Mouse (Mus musculus): ENCODE results near the gene Gm49387.
"Not testable (repeated sequence)": the region's sequence is repeated elsewhere in the genome, so short reads cannot be mapped to it uniquely, and the experiment has no call there.

Gm49387 gene

DNA sequence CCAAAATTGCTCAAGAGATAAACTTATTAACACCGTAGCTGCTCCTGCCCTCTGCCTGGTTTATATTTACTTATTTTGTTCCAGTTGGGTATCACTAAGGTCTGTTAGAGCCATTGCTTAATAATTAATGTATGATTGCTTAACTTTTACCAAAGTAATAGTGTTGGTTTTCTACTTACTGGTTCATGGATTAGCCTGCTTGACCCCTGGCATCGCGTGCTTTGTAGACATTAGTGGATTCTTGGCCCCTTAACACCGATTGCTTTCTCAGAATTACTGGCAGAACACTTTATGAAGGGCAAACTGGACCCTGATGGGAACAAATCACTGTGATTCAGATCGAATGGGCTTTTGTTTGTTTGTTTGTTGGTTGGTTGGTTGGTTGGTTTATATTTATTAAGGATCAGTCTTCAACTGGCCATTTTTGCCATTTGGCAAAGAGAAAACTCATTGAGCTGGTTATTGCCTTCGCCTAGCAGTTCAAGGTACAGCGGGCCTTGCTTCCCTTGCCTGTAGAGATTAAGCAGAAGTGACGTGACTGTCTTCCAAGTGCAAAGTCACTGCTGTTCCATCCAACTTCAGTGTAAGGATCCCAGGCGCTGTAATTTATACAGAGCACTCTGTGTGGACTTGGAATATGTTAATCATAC lies 953 bp upstream of the Gm49387 start:
- DNase-seq (ENCODE audit: low spot score in 2 of 2), result no peak

DNA sequence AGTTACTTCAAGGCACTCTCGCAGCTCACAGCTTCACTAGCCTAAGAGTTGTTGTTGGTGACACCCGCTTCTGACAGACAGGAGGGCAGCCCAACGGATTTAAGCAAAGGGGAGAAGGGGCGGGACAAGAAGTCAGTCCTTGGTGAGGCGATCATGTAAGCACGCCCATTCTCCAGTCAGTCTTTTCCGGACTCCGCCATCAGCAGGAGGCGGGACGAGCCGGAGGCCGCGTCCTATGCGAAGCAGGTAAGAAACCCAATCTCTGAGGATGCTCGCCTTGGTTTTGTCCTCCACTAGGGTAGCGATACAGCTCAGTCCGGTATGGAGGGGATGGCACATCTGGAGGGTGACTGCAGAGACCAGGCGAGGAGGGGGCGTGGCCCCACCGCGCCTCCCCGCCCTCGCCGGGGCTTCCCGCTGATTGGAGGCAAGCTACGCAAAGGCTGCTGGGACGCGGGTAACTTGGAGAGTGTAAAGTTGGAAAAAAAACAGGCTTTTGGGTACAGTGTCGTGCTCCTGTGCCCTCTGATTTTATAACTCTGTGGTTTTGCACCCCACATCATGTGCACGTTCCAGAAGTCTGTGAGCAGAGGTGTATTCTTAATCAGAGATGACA lies 320 bp upstream of the Gm49387 start, which contains the start of the genes Btd and Hacl1:
Gene Btd, plus strand, starts transcription at position 139 of the 616 bp plus-strand sequence.
Gene Hacl1, minus strand, starts transcription at position 397 of the 616 bp plus-strand sequence.
- DNase-seq (ENCODE audit: low spot score in 2 of 2), result peak; percentile 71 to 76

DNA sequence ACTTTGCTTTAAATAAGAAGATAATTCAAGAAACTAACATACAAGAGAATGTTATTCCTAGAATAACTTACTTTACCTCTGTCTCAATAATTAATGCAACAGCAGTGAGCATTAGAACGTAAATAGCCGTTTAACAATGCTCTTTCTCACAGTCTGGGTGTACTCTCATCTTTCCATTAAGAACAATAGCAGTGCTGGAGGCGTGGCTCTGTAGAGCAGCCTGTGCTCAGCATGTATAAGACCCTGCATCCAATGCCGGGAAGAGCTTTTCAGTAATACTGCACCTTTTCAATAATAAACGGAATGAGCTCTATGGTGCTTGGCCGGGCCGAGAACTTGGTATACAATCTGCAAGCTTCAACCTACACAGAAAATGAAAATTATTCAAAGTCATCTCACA lies 10.0 kb downstream of the Gm49387 start:
- DNase-seq (ENCODE audit: low spot score in 2 of 2), result no peak

DNA sequence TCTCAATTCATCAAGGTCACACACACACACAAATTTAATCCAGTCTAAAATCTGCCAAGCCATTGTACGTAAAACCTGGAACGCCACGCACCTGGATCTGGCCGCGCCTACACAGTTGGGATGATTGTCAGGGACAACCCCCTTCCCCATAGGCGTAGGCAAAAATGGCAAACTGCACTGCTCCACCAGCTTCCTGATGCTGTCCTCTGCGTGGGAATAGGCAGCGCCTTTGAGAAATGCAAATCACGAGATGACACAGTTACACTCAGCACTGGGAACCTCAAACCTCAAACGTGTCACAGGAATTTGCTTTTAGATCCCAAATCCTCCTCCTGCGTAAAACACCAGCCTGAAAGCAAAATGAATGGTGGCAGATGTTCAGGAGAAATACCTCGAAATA lies 17.9 kb downstream of the Gm49387 start:
- DNase-seq (ENCODE audit: low spot score in 2 of 2), result peak; percentile 20 to 37

DNA sequence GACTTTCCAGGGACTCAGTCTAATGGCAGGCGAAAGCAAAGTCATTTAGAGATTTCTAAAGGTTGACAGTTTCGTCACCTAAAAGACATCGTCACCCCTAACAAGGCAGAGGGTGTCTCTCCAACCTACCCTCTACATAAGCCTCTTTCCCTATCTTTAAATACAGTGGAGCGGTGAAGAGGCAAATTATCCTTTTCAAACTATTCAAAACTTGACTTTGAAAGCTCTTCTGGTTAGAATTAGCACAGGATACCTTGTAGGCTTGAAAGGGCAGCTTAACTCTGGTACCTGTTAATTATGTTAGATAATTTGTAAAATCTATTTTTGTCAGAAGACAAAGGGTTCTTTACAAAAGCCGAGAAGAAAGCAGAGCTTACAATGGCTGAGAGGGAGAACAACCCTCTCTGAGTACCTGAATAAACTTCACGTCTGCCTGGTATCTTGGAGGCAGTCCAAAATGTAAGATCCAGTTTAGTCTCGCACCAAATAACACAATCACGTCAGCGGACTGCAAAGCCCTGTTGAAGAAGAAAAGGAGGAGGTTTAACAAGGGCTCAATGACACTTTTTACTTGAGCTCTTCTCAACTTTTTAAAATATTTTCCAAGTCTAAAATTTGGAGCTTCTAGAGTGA lies 20.0 kb downstream of the Gm49387 start:
- DNase-seq (ENCODE audit: low spot score in 2 of 2), result no peak

DNA sequence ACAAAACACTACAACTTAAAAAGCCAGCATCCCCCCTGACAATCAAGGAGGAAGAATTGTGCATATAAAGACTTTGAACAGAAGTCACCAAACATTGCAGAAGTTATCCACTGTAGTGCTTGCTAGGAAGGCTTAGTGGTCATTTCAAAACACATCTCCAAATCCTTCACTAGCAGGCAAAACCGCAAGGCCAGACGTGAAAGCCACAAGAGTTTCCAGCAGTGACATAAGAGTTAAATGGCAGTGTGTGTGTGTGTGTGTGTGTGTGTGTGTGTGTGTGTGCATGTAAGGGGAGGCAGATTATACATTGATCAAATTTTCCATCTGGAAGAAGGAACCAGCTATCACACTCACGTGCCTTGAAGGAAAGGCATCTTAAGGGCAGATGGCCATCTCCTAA lies 22.7 kb downstream of the Gm49387 start:
- no peak for DNase-seq (ENCODE audit: low spot score in 2 of 2)

DNA sequence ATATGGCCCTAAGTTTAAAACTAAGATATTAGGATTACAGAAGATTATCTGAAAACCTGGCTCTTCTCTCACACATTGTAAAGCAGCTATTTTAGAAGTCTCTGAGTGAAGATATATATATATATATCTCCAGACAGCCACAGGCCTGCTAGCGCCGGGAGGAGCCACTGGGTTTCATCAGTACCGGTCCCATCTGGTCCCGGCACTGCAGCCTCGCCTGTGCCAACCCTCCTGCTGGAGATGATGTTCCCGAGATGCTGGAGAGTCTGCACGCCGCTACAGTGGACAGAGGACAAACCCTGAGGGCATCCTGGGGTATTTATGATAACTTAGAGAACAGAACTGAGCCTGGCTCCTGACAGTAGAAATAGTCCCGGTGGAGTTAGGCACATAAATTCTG lies 23.5 kb downstream of the Gm49387 start:
- no peak for DNase-seq (ENCODE audit: low spot score in 2 of 2)

DNA sequence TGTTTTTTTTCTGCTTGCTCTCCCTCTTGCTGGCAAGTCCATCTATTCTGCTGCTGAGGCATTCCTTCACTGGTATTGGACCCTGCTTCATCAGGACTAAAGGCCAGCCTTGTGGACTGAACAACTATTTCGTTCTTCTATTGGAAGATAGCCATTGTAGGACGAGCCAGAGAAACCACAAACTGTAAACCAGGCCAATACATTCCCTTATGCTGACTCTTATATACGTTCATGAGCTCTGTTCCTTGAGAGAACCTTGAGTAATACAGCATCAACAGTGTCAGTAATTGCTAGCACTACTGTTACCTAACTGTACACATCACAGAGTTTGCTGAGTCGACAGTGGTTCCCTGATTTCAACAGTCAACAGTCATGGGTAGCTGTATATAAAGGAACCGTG lies 27.0 kb downstream of the Gm49387 start:
- no peak for DNase-seq (ENCODE audit: low spot score in 2 of 2)

DNA sequence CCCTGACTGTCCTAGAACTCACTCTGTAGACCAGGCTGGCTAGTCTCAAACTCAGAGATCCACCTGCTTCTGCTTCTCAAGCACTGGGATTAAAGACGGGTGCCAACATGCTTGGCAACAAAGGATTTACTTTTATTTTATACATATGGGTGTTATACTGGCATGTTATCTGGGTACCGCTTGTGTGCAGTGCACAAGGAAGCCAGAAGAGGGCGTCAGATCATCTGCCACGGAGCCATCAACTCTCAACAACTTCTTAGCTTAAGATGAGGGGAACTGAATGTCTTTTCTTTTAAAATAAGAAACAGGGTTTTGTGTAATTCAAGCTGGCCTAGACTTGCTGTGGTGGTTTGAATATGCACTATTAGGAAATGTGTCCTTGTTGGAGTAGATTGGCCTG lies 28.7 kb downstream of the Gm49387 start:
- no peak for DNase-seq (ENCODE audit: low spot score in 2 of 2)

DNA sequence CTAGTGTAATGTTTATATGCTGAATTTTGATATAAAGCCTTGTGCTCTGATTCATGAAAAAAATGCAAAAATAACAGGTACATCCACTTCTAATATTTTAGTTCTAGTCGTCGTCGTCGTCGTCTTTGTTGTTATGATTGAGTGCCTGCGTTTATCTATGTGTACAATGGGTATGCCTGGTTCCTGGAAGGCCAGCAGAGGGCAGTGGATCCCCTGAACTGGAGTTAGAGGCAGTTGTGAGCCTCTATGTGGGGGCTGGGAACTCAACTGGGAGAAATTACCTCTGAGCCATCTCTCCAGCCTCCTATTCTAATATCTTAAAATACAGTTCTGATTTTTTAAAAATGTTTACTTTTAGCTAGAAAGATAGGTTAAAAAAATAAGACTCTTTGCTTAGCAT lies 35.2 kb downstream of the Gm49387 start:
- DNase-seq (ENCODE audit: low spot score in 2 of 2), result no peak

DNA sequence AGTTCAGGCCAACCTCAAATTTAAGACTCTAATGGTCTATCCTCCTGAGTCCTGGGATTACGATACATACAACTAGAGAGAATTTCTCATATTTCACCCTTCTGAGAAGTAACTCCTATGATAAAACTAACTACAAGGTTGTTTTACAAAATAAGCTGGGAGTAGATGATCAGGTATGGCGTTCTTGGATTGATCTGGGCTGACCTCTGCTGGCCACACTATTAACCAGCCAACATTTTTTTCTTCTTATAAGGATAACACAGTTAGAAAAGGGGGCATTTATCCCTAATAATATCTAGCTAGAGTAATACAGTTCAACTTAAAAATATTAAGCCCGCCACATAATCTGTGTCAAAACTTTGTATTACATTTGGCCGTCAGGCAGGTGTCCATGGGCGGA lies 35.8 kb downstream of the Gm49387 start:
- no peak for DNase-seq (ENCODE audit: low spot score in 2 of 2)

DNA sequence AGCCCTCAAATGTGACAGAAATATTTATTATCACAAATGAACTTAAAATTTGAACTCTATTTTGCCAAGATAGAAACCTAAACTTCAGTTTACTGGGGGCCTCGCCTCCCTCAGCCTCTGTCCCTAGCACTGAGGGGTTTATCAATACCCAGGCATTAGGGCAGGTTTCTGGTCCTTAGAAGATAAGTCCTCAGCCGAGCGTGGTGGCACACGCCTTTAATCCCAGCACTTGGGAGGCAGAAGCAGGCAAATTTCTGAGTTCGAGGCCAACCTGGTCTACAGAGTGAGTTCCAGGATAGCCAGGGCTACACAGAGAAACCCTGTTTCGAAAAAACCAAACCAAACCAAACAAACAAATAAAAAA lies 38.1 kb downstream of the Gm49387 start:
- DNase-seq (ENCODE audit: low spot score in 2 of 2), result not testable (repeated sequence)

DNA sequence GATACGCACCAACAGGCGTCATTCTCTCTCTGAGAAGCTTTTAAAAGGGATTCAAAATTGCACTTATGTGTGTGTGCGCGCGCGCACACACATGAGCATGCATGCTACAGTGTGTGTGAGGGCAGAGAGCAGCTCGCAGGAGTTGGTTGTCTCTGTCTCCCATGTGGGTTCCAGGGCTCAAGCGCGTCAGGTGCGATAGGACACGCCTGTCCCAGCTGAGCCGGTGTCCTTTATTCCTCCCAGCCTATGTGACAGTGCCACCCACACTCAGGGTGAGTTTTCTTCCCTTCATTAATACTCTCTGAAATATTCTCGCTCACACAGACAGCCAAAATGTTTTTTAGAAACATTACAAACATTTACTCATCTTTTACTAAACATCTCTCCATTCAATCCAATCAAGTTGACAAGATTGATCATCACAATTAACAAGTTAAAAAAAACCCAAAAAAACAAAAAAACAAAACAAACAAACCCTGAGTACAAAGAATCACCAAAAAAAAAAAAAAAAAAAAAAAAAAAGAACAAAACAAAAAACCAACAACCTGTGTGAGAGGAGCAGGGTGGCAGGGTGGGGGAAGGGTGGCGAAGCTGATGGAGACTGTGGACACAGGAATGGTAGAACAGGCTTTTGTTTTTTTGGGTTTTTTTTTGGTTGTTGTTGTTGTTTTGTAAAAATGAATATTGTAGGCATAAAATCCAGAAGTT lies 38.6 kb downstream of the Gm49387 start:
- DNase-seq (ENCODE audit: low spot score in 2 of 2), result no peak

DNA sequence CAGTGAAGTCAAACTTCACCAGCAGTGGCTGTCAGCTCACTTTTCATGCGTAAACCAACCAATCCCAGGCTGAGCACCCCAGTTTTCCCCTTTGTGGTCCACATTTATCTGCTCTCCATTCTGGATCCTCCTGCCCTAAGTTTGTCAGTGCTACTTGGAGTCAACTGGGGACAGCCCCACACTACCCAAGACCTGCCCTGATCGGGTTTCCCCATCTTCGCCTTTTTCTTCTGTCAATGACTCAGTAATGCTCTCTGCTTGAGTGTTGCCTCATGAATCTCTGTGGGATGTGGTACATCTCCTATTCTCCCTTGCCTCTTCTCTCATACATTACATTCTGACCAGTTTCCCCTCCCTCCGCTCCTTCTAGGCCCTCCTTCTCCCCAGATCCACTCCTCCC lies 43.2 kb downstream of the Gm49387 start:
- DNase-seq (ENCODE audit: low spot score in 2 of 2), result no peak

DNA sequence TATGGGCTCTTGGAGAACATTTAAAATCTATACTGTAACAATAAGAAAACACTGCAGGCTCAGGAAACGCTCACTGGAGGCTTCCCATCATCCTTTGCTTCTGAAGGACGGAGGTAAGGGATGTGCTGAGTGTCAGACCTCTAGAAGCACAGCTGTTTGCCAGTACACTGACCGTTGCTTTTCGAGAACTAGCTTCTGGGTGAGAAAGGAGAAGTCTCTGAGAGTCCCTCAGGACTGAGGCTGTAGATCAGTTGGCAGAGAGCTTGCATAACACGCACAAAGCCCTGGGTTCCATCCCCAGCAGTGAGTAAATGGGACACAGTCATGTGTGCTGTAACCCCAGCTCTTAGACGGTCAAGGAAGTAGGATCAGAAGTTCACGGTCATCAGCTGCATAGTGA lies 44.3 kb downstream of the Gm49387 start:
- DNase-seq (ENCODE audit: low spot score in 2 of 2), result no peak

DNA sequence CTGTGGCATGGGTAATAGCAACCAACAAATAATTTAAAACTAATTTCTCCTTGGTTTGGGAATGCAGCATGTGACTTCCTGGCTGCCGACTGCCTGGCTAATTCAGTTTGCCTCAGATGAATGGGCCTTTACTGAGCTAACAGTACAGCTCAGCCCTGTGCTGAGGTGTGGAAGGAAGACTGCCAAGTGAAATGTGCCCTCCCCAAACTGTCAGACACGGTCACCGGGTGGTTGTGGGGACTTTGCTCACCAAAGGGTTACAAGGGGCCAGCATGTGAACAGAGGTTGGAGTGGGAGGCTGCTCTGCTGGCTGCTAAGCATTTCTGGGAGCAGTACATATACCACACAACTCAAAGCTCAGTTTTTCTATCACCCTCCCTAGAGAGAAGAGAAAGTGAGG lies 46.0 kb downstream of the Gm49387 start:
- DNase-seq (ENCODE audit: low spot score in 2 of 2), result no peak

DNA sequence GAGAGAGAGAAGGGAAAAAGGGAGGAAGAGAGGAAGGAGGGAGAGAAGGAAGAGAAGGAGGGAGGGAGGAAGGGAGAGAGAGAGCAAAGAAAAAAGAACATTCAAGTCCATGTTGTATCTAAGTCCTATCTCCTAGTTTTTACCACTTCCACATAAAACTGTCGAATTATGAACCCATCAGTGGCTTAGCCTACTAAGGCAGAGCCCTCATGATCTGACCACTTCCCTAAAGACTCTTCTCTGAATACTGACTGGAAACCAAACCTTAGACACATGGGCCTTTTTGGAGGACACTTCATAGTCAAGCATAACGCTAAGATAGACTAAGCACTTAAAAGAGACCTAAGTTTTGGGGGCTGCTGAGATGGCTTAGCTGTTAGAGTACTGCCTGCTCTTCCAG lies 47.6 kb downstream of the Gm49387 start:
- DNase-seq (ENCODE audit: low spot score in 2 of 2), result no peak

DNA sequence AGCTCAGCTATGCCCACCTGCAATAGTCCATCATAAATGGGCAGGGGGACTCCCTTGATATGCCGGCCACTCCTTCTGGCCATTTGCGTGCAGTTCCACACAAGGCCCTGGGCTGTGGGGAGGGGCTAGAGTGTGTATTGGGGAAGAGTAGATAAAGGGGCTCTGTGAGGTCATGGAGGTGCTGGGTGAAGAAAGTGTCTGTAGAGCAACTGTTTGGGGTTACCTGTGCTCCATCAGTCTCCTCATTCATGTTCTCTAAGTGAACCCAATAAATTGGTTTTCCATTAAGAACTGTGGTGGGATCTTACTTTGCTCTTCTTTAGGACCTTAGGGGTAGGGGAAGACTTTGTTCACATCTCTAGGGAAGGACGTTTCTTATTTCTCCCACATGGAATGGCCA lies 49.4 kb downstream of the Gm49387 start, which contains the start of gene Colq:
Gene Colq, minus strand, starts transcription at position 101 of the 400 bp plus-strand sequence.
- DNase-seq (ENCODE audit: low spot score in 2 of 2), result no peak

DNA sequence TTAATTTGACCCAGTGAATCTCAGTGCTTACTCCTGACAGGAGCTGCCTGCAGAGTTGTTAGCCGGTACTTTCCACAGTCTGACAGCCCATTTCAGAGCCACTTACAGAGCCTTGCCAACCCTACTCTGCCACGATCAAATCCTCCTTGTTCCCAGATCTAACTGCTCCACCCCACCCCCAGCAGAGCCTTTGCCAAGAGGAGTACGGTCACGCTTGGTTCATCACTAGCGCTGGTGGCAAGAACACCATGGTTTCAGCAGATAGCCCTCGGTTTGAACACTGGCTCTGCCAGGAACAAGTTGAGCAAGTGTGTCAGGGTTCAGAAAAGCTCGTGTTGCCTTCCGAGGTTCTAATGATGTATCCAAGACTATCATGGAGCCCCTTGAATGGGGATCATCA lies 54.2 kb downstream of the Gm49387 start:
- DNase-seq (ENCODE audit: low spot score in 2 of 2), result no peak

DNA sequence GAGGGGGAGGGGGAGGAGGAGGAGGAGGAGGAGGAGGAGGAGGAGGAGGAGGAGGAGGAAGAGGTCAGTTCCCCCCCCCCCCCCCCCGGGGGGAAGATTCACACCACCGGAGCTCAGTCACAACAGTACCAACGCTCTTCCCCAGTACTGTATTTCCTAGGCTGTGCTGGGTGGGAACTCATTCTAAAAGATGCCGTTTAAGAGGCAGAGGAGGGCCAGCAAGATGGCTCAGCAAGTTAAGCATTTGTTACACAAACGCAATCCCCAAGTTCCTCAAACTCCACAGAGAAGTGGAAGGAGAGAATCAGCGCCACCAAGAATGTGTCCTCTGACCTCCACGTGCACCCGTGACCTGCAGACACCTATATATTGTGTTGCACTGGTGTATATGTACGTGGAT lies 57.6 kb downstream of the Gm49387 start:
- no peak for DNase-seq (ENCODE audit: low spot score in 2 of 2)

DNA sequence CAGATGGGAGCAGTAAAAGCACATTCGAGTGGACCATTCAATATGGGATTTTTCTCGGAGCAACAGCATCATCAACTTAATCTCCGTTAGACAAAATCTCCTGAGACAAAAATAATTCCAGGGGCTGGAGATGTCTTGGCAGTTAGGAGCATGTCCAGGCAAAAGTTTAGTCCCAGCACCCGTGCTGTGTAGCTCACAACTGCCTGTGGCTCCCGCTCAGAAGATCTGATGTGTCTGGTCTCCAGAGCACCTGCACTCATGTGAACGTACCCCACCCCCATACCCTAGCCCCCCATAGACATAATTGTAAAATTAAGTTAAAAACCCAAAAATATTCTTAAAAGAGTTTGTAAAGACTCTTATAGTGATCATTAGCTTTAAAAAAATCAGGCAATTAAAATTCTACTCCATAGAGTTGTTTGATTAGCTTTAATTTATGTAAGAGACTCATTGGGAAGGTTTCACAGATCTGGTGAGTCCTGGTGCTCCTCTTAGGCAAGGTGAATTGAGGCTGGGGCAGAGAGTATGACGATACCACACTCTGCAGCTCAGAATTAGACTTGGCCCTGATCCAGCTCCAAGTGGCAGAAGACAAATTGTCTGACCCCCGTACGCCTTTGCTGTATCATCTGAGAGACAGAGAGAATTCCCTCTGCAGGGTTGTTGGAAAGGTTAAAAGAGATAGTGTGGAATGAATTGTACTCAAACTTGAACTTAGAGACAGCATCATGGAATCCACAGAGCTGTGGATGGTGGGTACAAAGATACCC lies 62.5 kb downstream of the Gm49387 start:
- no peak for DNase-seq (ENCODE audit: low spot score in 2 of 2)

Data from frontal cortex, postnatal 25 days (tissue).